Mouse (Mus musculus) heart, postnatal 4 days (tissue): ENCODE results near the gene Gmppa. TPM values are rescaled to one million over a fixed set of nuclear protein-coding genes. Genes with fewer than 3 reads are reported as not detected.
A peak's percentile ranks its signal among the peaks of the same experiment; 100 is the strongest.

ENCODE experiments used
- DNase-seq: peaks from one replicate; pipeline ENCODE4 v3.0.0; 2021
- total RNA-seq, 2 experiments: library from RNA; stranded (reverse); gene quantifications; 2 replicates each; pipeline ENCODE4 v1.2.3; 2021

The Gmppa gene
- total RNA-seq, 2 experiments from 2014 or later, result 41.1 to 41.4 TPM

- no peak for DNase-seq
These were observed 21.2 kb downstream of the Gmppa start for GRCm38 (mm10) chr1:75456746-75457564.

- no peak for DNase-seq
These were observed 21.9 kb downstream of the Gmppa start for GRCm38 (mm10) chr1:75457710-75458024.

GRCm38 (mm10) chr1:75458025-75458788 lies 22.5 kb downstream of the Gmppa start:
- peak; percentile 51 for DNase-seq

- DNase-seq, result peak; percentile 53
These were observed 23.3 kb downstream of the Gmppa start for GRCm38 (mm10) chr1:75458789-75459684.

GRCm38 (mm10) chr1:75460297-75460696 lies 24.6 kb downstream of the Gmppa start:
- no peak for DNase-seq

- DNase-seq, result no peak
These were observed 26.9 kb downstream of the Gmppa start for GRCm38 (mm10) chr1:75462636-75463035.

- DNase-seq, result no peak
These were observed 28.0 kb downstream of the Gmppa start for GRCm38 (mm10) chr1:75463652-75464204.

- peak; percentile 89 for DNase-seq
These were observed 31.6 kb downstream of the Gmppa start for GRCm38 (mm10) chr1:75467215-75467927.

- DNase-seq, result no peak
These were observed 33.6 kb downstream of the Gmppa start for GRCm38 (mm10) chr1:75469287-75469825.

GRCm38 (mm10) chr1:75476441-75476840 lies 40.7 kb downstream of the Gmppa start:
- no peak for DNase-seq

GRCm38 (mm10) chr1:75477264-75477965 lies 41.7 kb downstream of the Gmppa start:
- DNase-seq, result peak; percentile 89

GRCm38 (mm10) chr1:75477966-75478290 lies 42.2 kb downstream of the Gmppa start:
- DNase-seq, result no peak

- peak; percentile 69 for DNase-seq
These were observed 42.8 kb downstream of the Gmppa start for GRCm38 (mm10) chr1:75478497-75478896.

- DNase-seq, result peak; percentile 98
These were observed 43.3 kb downstream of the Gmppa start, which contains the start of the genes Chpf and Tmem198 for GRCm38 (mm10) chr1:75478916-75479634. Gene Chpf, minus strand, starts transcription at chr1:75479307. Gene Tmem198, plus strand, starts transcription at chr1:75479532.

GRCm38 (mm10) chr1:75479635-75479989 lies 43.9 kb downstream of the Gmppa start:
- DNase-seq, result no peak

- DNase-seq, result no peak
These were observed 44.3 kb downstream of the Gmppa start for GRCm38 (mm10) chr1:75480036-75480435.

- DNase-seq, result no peak
These were observed 45.0 kb downstream of the Gmppa start for GRCm38 (mm10) chr1:75480735-75481134.

GRCm38 (mm10) chr1:75486561-75486960 lies 50.8 kb downstream of the Gmppa start:
- no peak for DNase-seq

GRCm38 (mm10) chr1:75487040-75487404 lies 51.3 kb downstream of the Gmppa start:
- DNase-seq, result no peak
